Mouse (Mus musculus): ENCODE data around the gene Kcna5. TPM values are rescaled to one million over a fixed set of nuclear protein-coding genes. Genes with fewer than 3 reads are reported as not detected.
A peak's percentile ranks its signal among the peaks of the same experiment; 100 is the strongest.

Gene Kcna5
- total RNA-seq, 2 experiments from 2014 or later: 3.5 to 7.2 TPM

GRCm38 (mm10) chr6:126544107-126545036 is 9.2 kb upstream of the Kcna5 start:
- no peak for DNase-seq (ENCODE audit: low spot score in 2 of 2)
- intact Hi-C loops (cut with DNase I): no loop called here

- intact Hi-C loops (cut with DNase I): no loop called here
- no peak for DNase-seq (ENCODE audit: low spot score in 2 of 2)
Observed at GRCm38 (mm10) chr6:126542724-126543123, 7.5 kb upstream of the Kcna5 start.

DNA sequence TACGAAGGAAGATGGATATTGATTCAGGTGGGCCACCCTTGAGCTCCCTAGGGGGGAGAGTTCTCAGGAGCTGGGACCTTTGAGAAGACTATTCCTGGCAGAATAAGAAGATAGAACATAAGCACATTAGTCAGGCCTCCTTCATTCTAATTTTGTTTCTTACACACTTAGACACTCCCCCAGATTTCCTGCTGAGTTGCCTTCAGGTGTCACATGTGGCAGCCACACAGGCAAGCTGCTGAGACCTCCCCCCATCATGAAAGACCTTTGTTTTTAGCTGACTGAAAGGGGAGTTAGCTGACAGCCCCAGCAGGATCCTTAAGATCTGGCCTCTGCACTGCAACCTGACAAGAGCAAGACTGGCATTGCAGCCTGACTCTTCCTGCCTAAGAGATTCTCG is 2.3 kb upstream of the Kcna5 start:
- intact Hi-C loops (cut with DNase I): no loop called here
- DNase-seq (ENCODE audit: low spot score in 2 of 2): no peak

GRCm38 (mm10) chr6:126536926-126537325 is 1.7 kb upstream of the Kcna5 start:
- intact Hi-C loops (cut with DNase I): no loop called here

GRCm38 (mm10) chr6:126535911-126536270 is 679 bp upstream of the Kcna5 start:
- DNase-seq (ENCODE audit: low spot score in 2 of 2): no peak
- intact Hi-C loops (cut with DNase I): no loop called here

More at GRCm38 (mm10) chr6:126536926-126537325, 1.7 kb upstream of the Kcna5 start:
- DNase-seq (ENCODE audit: low spot score in 2 of 2): no peak

- intact Hi-C loops (cut with DNase I): no loop called here
- no peak for DNase-seq (ENCODE audit: low spot score in 2 of 2)
Observed at GRCm38 (mm10) chr6:126534531-126535207, 543 bp downstream of the Kcna5 start.

GRCm38 (mm10) chr6:126531306-126531705 is 3.9 kb downstream of the Kcna5 start:
- intact Hi-C loops (cut with DNase I): no loop called here
- DNase-seq (ENCODE audit: low spot score in 2 of 2): no peak

DNA sequence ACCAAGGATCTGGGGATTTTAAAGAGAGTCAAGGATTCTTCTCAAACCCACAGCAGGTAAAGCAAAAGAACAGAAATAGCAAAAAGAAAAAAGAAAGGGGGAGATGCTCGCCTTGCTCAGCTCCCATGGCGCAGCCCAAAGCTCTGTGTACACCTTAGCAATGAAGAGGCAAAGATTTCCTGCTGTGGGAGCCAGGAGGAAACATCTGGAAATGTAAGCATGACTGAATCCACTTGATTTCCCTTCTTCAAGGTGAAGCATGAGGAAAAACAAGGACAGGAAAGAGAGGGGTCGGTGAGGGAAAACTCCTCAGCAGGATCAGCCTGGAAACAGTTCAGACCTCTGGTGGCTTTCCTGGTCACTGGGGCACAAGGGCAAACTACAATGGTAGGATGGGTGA is 5.2 kb downstream of the Kcna5 start:
- intact Hi-C loops (cut with DNase I): no loop called here
- no peak for DNase-seq (ENCODE audit: low spot score in 2 of 2)

- intact Hi-C loops (cut with DNase I): no loop called here
- peak; percentile 39 for DNase-seq (ENCODE audit: low spot score in 2 of 2)
Observed at GRCm38 (mm10) chr6:126514720-126515119, 20.5 kb downstream of the Kcna5 start.

GRCm38 (mm10) chr6:126513714-126514248 is 21.4 kb downstream of the Kcna5 start:
- DNase-seq (ENCODE audit: low spot score in 2 of 2): no peak
- intact Hi-C loops (cut with DNase I): no loop called here

- intact Hi-C loops (cut with DNase I): no loop called here
- DNase-seq (ENCODE audit: low spot score in 2 of 2): no peak
Observed at GRCm38 (mm10) chr6:126513154-126513553, 22.1 kb downstream of the Kcna5 start.

DNA sequence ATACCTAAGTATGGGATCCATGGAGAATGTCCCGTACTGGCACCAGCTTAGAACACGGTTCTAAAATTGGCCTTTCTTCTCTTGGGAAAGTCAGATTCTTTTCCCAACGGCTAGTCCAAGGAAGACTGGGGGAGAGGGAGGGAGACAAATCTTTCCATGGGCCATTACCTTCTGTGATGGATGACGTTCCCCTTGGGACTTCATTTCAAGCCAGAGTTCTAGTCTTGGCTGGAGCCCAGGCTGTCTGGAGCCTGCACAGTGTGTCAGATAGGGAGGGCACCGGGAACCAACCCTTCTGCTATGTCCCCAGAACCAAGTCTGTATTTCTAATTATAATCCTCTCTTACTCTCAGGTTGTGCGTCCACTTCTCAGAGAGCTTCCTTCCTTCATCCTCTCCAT is 26.5 kb downstream of the Kcna5 start:
- no peak for DNase-seq (ENCODE audit: low spot score in 2 of 2)
- intact Hi-C loops (cut with DNase I): no loop called here

DNA sequence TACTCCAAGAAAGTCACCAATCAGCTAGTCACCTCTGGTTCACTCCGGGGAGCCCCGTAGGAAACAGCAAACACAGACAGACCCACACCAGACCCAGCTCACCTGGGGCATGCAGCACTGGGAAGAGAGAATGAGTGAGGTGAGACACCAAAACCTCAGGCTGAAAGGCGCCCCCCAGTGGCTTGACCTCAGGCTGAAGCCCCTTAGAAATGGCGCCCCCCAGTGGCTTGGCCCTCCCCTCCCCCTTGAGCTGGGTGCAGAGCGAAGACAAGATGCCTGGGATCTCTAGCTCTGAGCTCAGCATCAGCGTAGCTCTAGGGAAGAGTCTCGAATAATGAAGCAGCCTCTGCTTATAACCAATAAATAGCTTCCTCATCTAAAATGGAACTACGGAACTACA is 31.3 kb downstream of the Kcna5 start:
- DNase-seq (ENCODE audit: low spot score in 2 of 2): no peak
- intact Hi-C loops (cut with DNase I): loop anchor here (5.0 kb wide), 1 partner anchor 198 kb away; no protein-coding TSS in a partner anchor

DNA sequence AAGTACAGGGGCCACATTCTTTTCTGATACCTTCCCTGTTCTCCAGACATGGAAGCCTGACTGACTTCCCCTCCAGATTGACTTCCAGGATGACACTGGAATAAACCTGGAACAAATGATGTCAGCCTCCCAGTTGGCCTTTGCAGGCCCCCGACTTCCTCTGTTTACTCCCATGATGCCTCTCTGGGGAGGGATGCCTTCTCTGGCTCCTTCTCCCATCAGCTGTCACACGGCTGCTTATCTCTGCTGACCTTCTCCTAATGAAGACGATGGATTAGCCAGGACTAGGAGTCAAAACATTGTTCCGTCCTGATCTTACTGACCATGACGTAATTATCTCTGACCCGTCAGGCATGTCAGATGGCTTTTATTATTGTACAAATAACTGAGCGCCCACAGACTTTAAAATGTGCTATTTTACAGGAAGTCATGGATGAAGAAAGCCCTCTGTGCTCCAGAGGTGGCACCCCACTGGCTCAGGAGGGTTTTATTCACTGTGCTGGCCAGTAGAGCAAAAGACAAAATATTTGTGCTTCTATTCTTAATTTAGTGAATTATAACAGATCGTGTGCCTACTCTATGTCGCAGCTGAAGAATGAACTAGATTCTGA is 32.4 kb downstream of the Kcna5 start:
- intact Hi-C loops (cut with DNase I): loop anchor here (5.0 kb wide), 1 partner anchor 200 kb away; no protein-coding TSS in a partner anchor

DNA sequence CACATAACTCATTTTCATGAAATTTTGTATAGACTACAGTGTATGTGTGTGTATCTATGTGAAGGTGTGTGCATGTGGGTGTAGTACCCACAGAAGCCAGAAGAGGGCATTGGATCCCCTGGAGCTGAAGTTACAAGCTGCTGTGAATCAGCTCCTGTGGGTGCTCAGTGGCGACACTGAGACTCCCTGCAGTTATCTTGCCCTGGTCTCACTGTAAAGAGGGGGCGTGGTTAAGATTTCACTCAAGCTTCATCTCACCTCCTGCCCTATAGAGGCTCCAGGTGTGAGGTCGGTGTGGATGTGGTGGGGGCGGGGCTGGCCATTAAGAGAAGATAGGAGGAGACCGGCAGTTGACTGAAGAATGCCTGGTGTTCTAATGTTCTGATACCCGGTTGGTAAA is 34.2 kb downstream of the Kcna5 start:
- no peak for DNase-seq (ENCODE audit: low spot score in 2 of 2)
- intact Hi-C loops (cut with DNase I): loop anchor here (1.0 to 5.0 kb wide), 2 partner anchors 51 to 201 kb away; no protein-coding TSS in a partner anchor

More for the DNA sequence above, 32.4 kb downstream of the Kcna5 start:
- no peak for DNase-seq (ENCODE audit: low spot score in 2 of 2)

- DNase-seq (ENCODE audit: low spot score in 2 of 2): peak; percentile 75 to 81
- intact Hi-C loops (cut with DNase I): loop anchor here (1.0 to 5.0 kb wide), 2 partner anchors 52 to 202 kb away; no protein-coding TSS in a partner anchor
Observed at GRCm38 (mm10) chr6:126500088-126500487, 35.1 kb downstream of the Kcna5 start.

- peak; percentile 31 to 40 for DNase-seq (ENCODE audit: low spot score in 2 of 2)
- intact Hi-C loops (cut with DNase I): no loop called here
Observed at GRCm38 (mm10) chr6:126497878-126498277, 37.3 kb downstream of the Kcna5 start.

DNA sequence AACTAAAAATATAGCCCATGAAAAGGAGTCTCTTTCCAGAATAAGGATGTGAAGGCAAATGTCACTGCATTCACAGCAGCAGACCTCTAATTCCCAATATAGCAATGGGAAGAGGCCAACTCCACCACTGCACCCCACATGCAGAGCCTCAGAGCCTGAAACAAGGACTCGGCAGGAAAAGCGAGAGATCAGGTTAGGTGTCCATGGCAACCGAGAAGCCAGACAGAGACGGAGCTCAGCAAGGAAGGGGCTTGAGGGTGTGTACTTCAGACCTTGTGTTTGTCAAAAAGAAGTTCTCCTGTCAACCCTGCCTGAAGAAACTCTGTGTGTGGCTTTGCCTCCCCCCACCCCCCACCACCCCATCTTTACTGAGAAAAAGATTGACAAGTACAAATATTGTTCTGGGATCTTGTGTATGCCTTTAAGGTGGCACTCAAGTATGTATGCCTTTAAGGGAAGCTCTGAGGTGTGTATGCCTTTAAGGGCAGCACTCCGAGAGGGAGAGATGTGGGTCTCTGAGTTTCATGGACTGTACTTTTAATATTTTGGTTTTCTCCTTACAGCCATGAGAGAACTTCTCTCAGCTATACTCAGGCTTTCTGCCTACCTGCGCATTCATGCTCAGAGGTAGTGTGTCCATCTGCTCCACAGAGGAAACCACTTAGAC is 37.9 kb downstream of the Kcna5 start:
- no peak for DNase-seq (ENCODE audit: low spot score in 2 of 2)
- intact Hi-C loops (cut with DNase I): no loop called here

DNA sequence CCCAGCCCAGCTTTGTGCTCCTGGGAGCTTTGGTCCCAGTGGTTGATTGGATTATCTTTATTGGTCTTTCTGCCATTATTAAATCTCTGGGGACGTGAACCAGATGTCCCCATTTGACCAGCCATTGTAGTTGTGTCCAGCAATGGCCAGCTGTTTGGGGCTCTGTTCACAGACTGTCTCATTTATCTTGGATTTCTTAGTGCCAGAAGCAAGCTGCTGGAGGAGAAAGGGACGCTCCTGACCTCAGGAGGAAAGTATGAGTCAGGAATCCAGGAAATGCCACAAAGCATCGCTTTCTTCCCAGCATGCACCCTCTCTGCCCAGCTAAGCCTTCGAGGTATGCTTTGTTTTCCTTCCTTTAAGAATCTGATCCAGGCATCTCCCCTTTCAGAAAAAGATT is 48.1 kb downstream of the Kcna5 start:
- intact Hi-C loops (cut with DNase I): no loop called here
- no peak for DNase-seq (ENCODE audit: low spot score in 2 of 2)
